Mouse (Mus musculus): ENCODE measurements around the gene Psg17. TPM values are rescaled to one million over a fixed set of nuclear protein-coding genes. Genes with fewer than 3 reads are reported as not detected.

The Psg17 gene
- polyA plus RNA-seq, 1 experiment from 2014 or later: not detected

DNA sequence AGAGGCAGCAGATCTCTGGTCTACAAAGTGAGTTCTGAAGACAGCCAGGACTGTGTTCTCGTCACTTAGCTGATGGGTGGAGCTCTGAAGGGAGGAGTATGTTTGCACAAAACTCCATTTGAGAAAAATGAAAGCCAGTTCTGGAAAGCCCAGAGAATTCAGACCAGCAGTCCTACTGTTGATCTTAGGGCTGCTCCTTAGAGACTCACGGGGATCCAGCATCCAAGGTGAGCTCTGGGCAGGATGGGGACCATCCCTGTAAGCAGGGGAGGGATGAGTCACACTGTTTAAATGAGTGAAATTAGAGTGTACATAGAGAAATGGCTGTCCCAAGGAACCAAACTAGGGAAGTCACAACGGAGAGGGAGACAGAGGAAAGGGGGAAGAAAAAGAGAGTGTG, 18.5 kb upstream of the Psg17 start, which contains the start of gene Mill2:
Gene Mill2 (plus strand): TSS at position 102 of the 400 bp plus-strand sequence.
- Histone ChIP-seq H3K36me3 (ENCODE audit: control insufficient read depth, insufficient read depth, low read length) (no peaks in the 10 kb centered on the region), H3K4me1 (ENCODE audit: control insufficient read depth, insufficient read depth, low read length) (peaks cover 3% of the 10 kb centered on the region; the same call in 1 of the 2 replicates), H3K9ac (ENCODE audit: low read length) (peak within 1 kb of the TSS; percentile 62), H3K27me3 (ENCODE audit: control insufficient read depth, insufficient read depth, low read length) (no peaks in the 10 kb centered on the region), H3K4me2 (peak within 1 kb of the TSS; percentile 53), H3K9me3 (ENCODE audit: control insufficient read depth, low read length) (no peaks in the 10 kb centered on the region), H3K4me3 (ENCODE audit: low read depth, low read length) (peak within 1 kb of the TSS; percentile 27; the same call in 1 of the 2 replicates), H3K27ac (ENCODE audit: low read depth, low read length) (no peak within 1 kb of the TSS)
- DNase-seq (ENCODE audit: low spot score, missing footprints) (peak; percentile 81), ATAC-seq (ENCODE audit: low FRiP score) (peak; percentile 19; the same call in 1 of the 2 replicates)
- 24% methylated on average over 3 of the region's 3 CpGs for WGBS

DNA sequence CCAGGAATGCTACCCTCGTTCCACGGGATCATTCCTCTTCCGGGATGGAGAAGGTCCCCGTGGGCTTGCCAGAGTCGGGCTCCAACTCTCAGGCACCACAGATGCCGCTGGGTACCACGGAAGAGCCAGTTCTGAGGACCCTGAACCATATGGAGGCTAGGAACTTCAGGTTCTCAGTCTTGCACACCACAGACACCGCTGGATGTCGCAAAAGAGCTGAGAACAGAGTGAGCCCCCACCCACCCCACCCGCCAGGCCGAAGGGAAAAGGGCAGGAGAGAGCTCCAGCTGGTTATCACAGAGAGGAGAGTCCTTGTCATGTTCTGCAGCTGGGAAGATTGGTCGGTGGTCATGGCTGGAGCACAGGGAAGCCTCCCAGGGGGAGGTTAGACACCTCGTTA, 10.9 kb upstream of the Psg17 start:
- H3K36me3 ChIP-seq (ENCODE audit: control insufficient read depth, insufficient read depth, low read length): no peaks in the 10 kb centered on the region
- H3K27ac ChIP-seq (ENCODE audit: low read depth, low read length): no peak overlapping the region
- no peak overlapping the region for H3K9ac ChIP-seq (ENCODE audit: low read length)
- DNase-seq (ENCODE audit: low spot score, missing footprints) (no peak), ATAC-seq (ENCODE audit: low FRiP score) (no peak)
- no peaks in the 10 kb centered on the region for H3K27me3 ChIP-seq (ENCODE audit: control insufficient read depth, insufficient read depth, low read length)
- WGBS: 53% methylated on average over 13 of the region's 13 CpGs
- no peak overlapping the region for H3K4me2 ChIP-seq
- H3K9me3 ChIP-seq (ENCODE audit: control insufficient read depth, low read length): no peaks in the 10 kb centered on the region
- no peaks in the 10 kb centered on the region for H3K4me1 ChIP-seq (ENCODE audit: control insufficient read depth, insufficient read depth, low read length)
- H3K4me3 ChIP-seq (ENCODE audit: low read depth, low read length): no peak overlapping the region

DNA sequence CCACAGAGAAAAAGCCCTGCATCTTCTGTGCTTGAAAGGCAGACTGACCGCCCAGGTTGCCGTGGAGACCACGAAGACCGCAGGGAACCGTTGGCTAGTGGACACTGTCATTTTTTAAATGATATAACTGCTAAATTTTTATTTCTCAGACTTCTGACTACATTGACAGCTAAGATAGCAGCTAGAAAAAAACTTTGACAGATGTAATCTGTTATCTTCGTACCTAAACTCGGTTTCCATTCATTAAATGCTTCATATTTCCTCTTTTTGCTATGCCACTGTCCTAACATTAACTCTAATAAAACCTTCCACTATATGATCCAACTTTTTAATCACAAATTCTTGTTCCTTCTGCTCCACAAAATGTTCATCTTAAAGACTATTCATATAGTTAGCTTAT, 8.1 kb upstream of the Psg17 start:
- 82% methylated on average over 7 of the region's 7 CpGs for WGBS
- no peak for ATAC-seq (ENCODE audit: low FRiP score)

DNA sequence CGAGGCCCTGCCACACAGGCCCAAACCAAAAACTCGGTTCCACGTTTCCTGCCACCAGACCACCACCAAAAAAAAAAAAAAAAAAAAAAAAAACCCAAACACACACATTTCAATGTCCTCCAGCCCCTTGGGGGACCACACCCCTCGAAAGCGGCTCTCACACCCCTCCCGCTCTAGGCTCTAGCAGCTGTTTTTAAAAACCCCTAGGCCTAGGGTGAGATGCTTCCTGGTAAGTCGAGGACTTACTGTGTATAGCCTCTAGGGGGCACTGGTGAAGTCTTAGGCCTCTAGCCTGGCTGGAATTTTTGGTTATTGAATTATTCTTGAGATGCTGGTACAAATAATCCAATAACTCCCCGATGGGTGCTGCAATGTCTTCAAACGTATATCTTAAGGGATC, 7.2 kb upstream of the Psg17 start:
- no peak overlapping the region for H3K4me3 ChIP-seq (ENCODE audit: low read depth, low read length)
- no peaks in the 10 kb centered on the region for H3K36me3 ChIP-seq (ENCODE audit: control insufficient read depth, insufficient read depth, low read length)
- ATAC-seq (ENCODE audit: low FRiP score) (no peak), DNase-seq (ENCODE audit: low spot score, missing footprints) (no peak)
- WGBS: 59% methylated on average over 9 of the region's 9 CpGs
- H3K27me3 ChIP-seq (ENCODE audit: control insufficient read depth, insufficient read depth, low read length): no peaks in the 10 kb centered on the region
- no peaks in the 10 kb centered on the region for H3K4me1 ChIP-seq (ENCODE audit: control insufficient read depth, insufficient read depth, low read length)
- no peak overlapping the region for H3K9ac ChIP-seq (ENCODE audit: low read length)
- no peak overlapping the region for H3K27ac ChIP-seq (ENCODE audit: low read depth, low read length)
- H3K9me3 ChIP-seq (ENCODE audit: control insufficient read depth, low read length): no peaks in the 10 kb centered on the region
- H3K4me2 ChIP-seq: no peak overlapping the region

More for the DNA sequence above, 8.1 kb upstream of the Psg17 start:
- Histone ChIP-seq H3K36me3 (ENCODE audit: control insufficient read depth, insufficient read depth, low read length) (no peaks in the 10 kb centered on the region), H3K27me3 (ENCODE audit: control insufficient read depth, insufficient read depth, low read length) (no peaks in the 10 kb centered on the region), H3K4me3 (ENCODE audit: low read depth, low read length) (no peak overlapping the region), H3K4me2 (no peak overlapping the region), H3K9ac (ENCODE audit: low read length) (no peak overlapping the region), H3K27ac (ENCODE audit: low read depth, low read length) (no peak overlapping the region), H3K4me1 (ENCODE audit: control insufficient read depth, insufficient read depth, low read length) (no peaks in the 10 kb centered on the region), H3K9me3 (ENCODE audit: control insufficient read depth, low read length) (no peaks in the 10 kb centered on the region)
- no peak for DNase-seq (ENCODE audit: low spot score, missing footprints)

DNA sequence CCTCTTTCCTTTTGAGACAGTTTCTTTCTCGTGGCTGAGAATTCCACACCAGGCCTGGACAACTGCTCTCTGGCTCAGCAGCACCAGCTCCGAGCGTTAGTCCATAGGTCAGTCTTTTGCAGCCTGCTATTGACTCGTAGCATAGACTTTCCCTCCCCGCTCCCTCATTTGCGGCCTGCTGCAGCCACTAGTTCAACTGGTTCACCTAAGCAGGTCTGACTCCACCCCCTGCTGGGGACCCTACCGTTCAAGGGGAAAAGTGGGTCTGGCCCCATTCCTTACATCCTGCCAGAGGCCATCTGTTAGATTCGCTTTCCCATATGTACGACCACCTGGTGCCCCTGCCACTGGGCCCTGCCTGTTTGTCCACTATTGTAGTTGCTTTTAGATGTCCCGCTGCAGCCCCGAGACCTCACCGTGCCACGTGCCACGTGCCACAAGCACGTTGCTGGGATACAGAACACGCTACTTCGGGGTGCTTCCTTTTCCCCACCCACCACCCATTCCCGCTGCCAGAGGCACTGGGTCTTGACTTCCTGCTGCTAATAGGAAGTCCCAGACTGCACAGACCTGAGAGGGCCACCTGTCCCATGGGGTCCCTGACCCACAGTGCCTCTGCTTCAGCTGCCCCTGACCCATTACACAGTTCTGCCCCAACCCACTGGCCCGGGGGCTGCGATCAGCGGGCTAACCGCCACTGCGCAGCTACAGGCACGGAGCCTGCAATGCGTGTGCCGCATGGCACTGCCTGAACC, 6.6 kb upstream of the Psg17 start:
- Histone ChIP-seq H3K27me3 (ENCODE audit: control insufficient read depth, insufficient read depth, low read length) (no peaks in the 10 kb centered on the region), H3K27ac (ENCODE audit: low read depth, low read length) (no peak overlapping the region), H3K4me1 (ENCODE audit: control insufficient read depth, insufficient read depth, low read length) (no peaks in the 10 kb centered on the region), H3K4me2 (no peak overlapping the region), H3K4me3 (ENCODE audit: low read depth, low read length) (no peak overlapping the region), H3K36me3 (ENCODE audit: control insufficient read depth, insufficient read depth, low read length) (no peaks in the 10 kb centered on the region), H3K9me3 (ENCODE audit: control insufficient read depth, low read length) (no peaks in the 10 kb centered on the region), H3K9ac (ENCODE audit: low read length) (no peak overlapping the region)
- DNase-seq (ENCODE audit: low spot score, missing footprints): no peak
- 66% methylated on average over 26 of the region's 26 CpGs for WGBS
- 0 out of 2 replicates have a peak, but pooled peaks have one; percentile 38 for ATAC-seq (ENCODE audit: low FRiP score)

DNA sequence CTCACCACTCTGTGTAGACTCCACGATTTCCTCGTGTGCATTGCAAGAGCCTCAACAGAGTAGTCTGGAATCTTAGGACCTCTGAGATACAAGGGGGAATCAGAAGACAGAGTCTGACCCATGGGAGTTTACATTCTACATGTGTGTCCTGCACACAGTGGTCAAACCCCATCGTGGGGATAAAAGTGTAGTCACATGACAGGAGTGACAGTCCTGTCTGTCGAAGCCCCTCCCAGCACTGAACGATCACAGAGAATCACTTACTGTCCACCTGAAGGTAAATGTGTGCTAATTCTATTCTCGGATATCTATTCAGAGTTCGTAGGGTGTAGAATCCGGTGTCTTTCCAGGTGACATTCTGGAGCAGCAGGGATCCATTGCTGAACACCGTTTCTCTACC, 3.1 kb downstream of the Psg17 start:
- Histone ChIP-seq H3K9ac (ENCODE audit: low read length) (no peak overlapping the region), H3K27ac (ENCODE audit: low read depth, low read length) (no peak overlapping the region), H3K4me3 (ENCODE audit: low read depth, low read length) (no peak overlapping the region), H3K4me1 (ENCODE audit: control insufficient read depth, insufficient read depth, low read length) (no peaks in the 10 kb centered on the region), H3K27me3 (ENCODE audit: control insufficient read depth, insufficient read depth, low read length) (no peaks in the 10 kb centered on the region), H3K4me2 (no peak overlapping the region), H3K9me3 (ENCODE audit: control insufficient read depth, low read length) (no peaks in the 10 kb centered on the region), H3K36me3 (ENCODE audit: control insufficient read depth, insufficient read depth, low read length) (no peaks in the 10 kb centered on the region)
- 81% methylated on average over 9 of the region's 9 CpGs for WGBS
- no peak for ATAC-seq (ENCODE audit: low FRiP score)
- no peak for DNase-seq (ENCODE audit: low spot score, missing footprints)

DNA sequence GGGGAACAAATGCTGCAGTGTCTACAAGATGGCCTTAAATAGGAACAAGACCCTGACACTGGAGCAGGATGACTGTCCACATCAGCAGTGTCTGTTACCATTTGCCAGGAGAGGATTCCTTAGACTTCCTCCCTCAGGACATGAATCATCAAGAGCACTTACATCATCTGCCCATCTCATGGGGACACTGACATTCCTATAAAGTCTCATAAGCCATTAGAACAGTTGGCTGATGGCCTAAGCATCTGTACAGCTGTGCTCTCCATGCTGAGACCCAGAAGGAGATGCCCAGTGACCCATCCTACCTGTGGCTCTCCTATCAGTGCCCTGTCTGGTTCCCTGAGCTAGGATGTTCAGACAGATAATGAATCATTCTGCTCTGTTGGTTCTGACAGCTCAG, 17.9 kb downstream of the Psg17 start:
- no peak overlapping the region for H3K4me2 ChIP-seq
- H3K9me3 ChIP-seq (ENCODE audit: control insufficient read depth, low read length): no peaks in the 10 kb centered on the region
- no peak overlapping the region for H3K4me3 ChIP-seq (ENCODE audit: low read depth, low read length)
- no peak overlapping the region for H3K9ac ChIP-seq (ENCODE audit: low read length)
- no peak for DNase-seq (ENCODE audit: low spot score, missing footprints)
- no peaks in the 10 kb centered on the region for H3K4me1 ChIP-seq (ENCODE audit: control insufficient read depth, insufficient read depth, low read length)
- H3K36me3 ChIP-seq (ENCODE audit: control insufficient read depth, insufficient read depth, low read length): no peaks in the 10 kb centered on the region
- H3K27ac ChIP-seq (ENCODE audit: low read depth, low read length): no peak overlapping the region
- H3K27me3 ChIP-seq (ENCODE audit: control insufficient read depth, insufficient read depth, low read length): no peaks in the 10 kb centered on the region
- ATAC-seq (ENCODE audit: low FRiP score): no peak

DNA sequence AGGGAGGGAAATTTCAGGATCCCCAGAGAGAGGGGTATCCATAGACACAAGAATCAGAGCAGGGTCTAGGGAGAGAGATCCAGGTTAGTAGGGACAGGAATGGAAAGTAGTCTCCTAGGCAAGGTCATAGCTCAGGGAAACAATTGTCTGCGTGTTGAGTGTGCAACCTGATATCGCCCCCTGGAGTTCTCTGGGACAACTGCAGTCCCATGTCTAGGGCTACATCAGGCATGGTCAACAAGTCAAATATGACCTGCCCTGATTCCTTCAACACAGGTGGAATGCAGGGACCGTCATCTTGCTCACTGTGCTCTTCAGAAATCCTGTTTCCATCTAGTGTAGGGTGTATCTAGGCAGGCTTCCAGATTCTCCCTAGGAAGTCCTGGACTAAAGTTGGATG, 22.3 kb downstream of the Psg17 start:
- DNase-seq (ENCODE audit: low spot score, missing footprints) (no peak), ATAC-seq (ENCODE audit: low FRiP score) (no peak)
- Histone ChIP-seq H3K9ac (ENCODE audit: low read length) (no peak overlapping the region), H3K27me3 (ENCODE audit: control insufficient read depth, insufficient read depth, low read length) (no peaks in the 10 kb centered on the region), H3K4me2 (no peak overlapping the region), H3K9me3 (ENCODE audit: control insufficient read depth, low read length) (no peaks in the 10 kb centered on the region), H3K36me3 (ENCODE audit: control insufficient read depth, insufficient read depth, low read length) (no peaks in the 10 kb centered on the region), H3K4me1 (ENCODE audit: control insufficient read depth, insufficient read depth, low read length) (no peaks in the 10 kb centered on the region), H3K4me3 (ENCODE audit: low read depth, low read length) (no peak overlapping the region), H3K27ac (ENCODE audit: low read depth, low read length) (no peak overlapping the region)
- WGBS: 46% methylated on average over 3 of the region's 3 CpGs

DNA sequence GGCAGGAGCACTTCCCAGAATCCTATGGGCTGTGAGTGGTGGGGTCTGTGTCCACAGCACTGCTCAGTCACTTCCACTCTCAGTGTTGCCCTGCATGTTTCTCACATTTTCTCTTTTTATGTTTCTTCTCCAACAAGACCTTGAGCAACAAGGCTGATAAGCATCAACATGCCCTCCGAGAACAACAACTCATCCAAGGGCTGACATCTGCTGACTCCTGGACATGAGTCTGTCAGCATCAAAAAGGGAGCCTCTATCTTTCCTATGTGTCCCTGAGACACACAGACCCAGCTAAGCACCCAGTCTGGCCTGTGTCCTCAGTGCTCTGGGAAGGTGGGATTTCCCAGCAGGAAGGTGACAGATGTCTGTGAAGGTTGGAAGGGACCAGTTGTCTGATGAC, 23.0 kb downstream of the Psg17 start, which contains the start of gene Psg19:
Gene Psg19 (minus strand): TSS at position 101 of the 400 bp plus-strand sequence.
- Histone ChIP-seq H3K4me1 (ENCODE audit: control insufficient read depth, insufficient read depth, low read length) (no peaks in the 10 kb centered on the region), H3K9ac (ENCODE audit: low read length) (no peak within 1 kb of the TSS), H3K27ac (ENCODE audit: low read depth, low read length) (no peak within 1 kb of the TSS), H3K36me3 (ENCODE audit: control insufficient read depth, insufficient read depth, low read length) (no peaks in the 10 kb centered on the region), H3K4me2 (no peak within 1 kb of the TSS), H3K4me3 (ENCODE audit: low read depth, low read length) (no peak within 1 kb of the TSS), H3K27me3 (ENCODE audit: control insufficient read depth, insufficient read depth, low read length) (no peaks in the 10 kb centered on the region), H3K9me3 (ENCODE audit: control insufficient read depth, low read length) (no peaks in the 10 kb centered on the region)
- DNase-seq (ENCODE audit: low spot score, missing footprints) (no peak), ATAC-seq (ENCODE audit: low FRiP score) (no peak)
- WGBS: 91% methylated on average over 1 of the region's 1 CpGs

Data from midbrain, embryonic 11.5 days (tissue).